Mouse (Mus musculus): ENCODE data around the gene Scyl3. TPM values are rescaled to one million over a fixed set of nuclear protein-coding genes. Genes with fewer than 3 reads are reported as not detected.

Scyl3 gene
- polyA plus RNA-seq, 1 experiment from 2014 or later, result 9.6 TPM

GRCm38 (mm10) chr1:163964008-163964689 is 35.2 kb downstream of the Scyl3 start:
- no peak overlapping the region for H3K4me3 ChIP-seq
- H3K36me3 ChIP-seq, result peaks cover 16% of the 10 kb centered on the region
- no peak for ATAC-seq (replicated peaks; ENCODE audit: insufficient number of reproducible peaks, insufficient read depth, low FRiP score, low read depth)
- H3K4me1 ChIP-seq (replicated peaks), result no peaks in the 10 kb centered on the region
- 83% methylated on average over 10 of the region's 10 CpGs for WGBS
- no peak overlapping the region for H3K4me2 ChIP-seq
- no peaks in the 10 kb centered on the region for H3K9me3 ChIP-seq (replicated peaks)
- H3K27me3 ChIP-seq, result no peaks in the 10 kb centered on the region
- no peak overlapping the region for H3K27ac ChIP-seq
- H3K9ac ChIP-seq, result no peak overlapping the region

GRCm38 (mm10) chr1:163974471-163974870 is 45.6 kb downstream of the Scyl3 start:
- Histone ChIP-seq H3K36me3 (0 out of 2 replicates have a peak, but pooled peaks cover 6% of the 10 kb centered on the region), H3K27me3 (no peaks in the 10 kb centered on the region), H3K4me3 (no peak overlapping the region), H3K9ac (no peak overlapping the region), H3K4me2 (no peak overlapping the region), H3K9me3 (replicated peaks) (no peaks in the 10 kb centered on the region), H3K4me1 (replicated peaks) (0 out of 2 replicates have a peak, but pooled peaks cover 2% of the 10 kb centered on the region), H3K27ac (no peak overlapping the region)
- no peak for ATAC-seq (replicated peaks; ENCODE audit: insufficient number of reproducible peaks, insufficient read depth, low FRiP score, low read depth)
- 80% methylated on average over 1 of the region's 1 CpGs for WGBS

- Histone ChIP-seq H3K9ac (no peak overlapping the region), H3K9me3 (replicated peaks) (no peaks in the 10 kb centered on the region), H3K27me3 (no peaks in the 10 kb centered on the region), H3K27ac (no peak overlapping the region), H3K4me2 (no peak overlapping the region), H3K36me3 (0 out of 2 replicates have a peak, but pooled peaks cover 6% of the 10 kb centered on the region), H3K4me1 (replicated peaks) (0 out of 2 replicates have a peak, but pooled peaks cover 2% of the 10 kb centered on the region), H3K4me3 (no peak overlapping the region)
- 95% methylated on average over 2 of the region's 2 CpGs for WGBS
- ATAC-seq (replicated peaks; ENCODE audit: insufficient number of reproducible peaks, insufficient read depth, low FRiP score, low read depth), result no peak
Measured at GRCm38 (mm10) chr1:163975088-163975487, 46.2 kb downstream of the Scyl3 start.

- H3K4me2 ChIP-seq, result no peak overlapping the region
- H3K4me3 ChIP-seq, result no peak overlapping the region
- H3K9me3 ChIP-seq (replicated peaks), result no peaks in the 10 kb centered on the region
- ATAC-seq (replicated peaks; ENCODE audit: insufficient number of reproducible peaks, insufficient read depth, low FRiP score, low read depth), result no peak
- H3K36me3 ChIP-seq, result peaks cover 6% of the 10 kb centered on the region; the same call in 1 of the 2 replicates
- no peak overlapping the region for H3K27ac ChIP-seq
- WGBS, result 86% methylated on average over 1 of the region's 1 CpGs
- H3K4me1 ChIP-seq (replicated peaks), result 0 out of 2 replicates have a peak, but pooled peaks cover 2% of the 10 kb centered on the region
- H3K27me3 ChIP-seq, result no peaks in the 10 kb centered on the region
- H3K9ac ChIP-seq, result no peak overlapping the region
Measured at GRCm38 (mm10) chr1:163976515-163976914, 47.6 kb downstream of the Scyl3 start.

- no peak overlapping the region for H3K4me2 ChIP-seq
Measured at GRCm38 (mm10) chr1:163992371-163992770, 63.5 kb downstream of the Scyl3 start.

GRCm38 (mm10) chr1:163994173-163994720 is 65.3 kb downstream of the Scyl3 start:
- Histone ChIP-seq H3K9me3 (replicated peaks) (no peaks in the 10 kb centered on the region), H3K27ac (peak overlapping the region; percentile 84), H3K4me2 (peak overlapping the region; percentile 74), H3K4me3 (peak overlapping the region; percentile 94), H3K36me3 (no peaks in the 10 kb centered on the region), H3K4me1 (replicated peaks) (peaks cover 6% of the 10 kb centered on the region; the same call in 1 of the 2 replicates), H3K27me3 (no peaks in the 10 kb centered on the region), H3K9ac (peak overlapping the region; percentile 70)
- ATAC-seq (replicated peaks; ENCODE audit: insufficient number of reproducible peaks, insufficient read depth, low FRiP score, low read depth), result peak; percentile 60
- 1% methylated on average over 38 of the region's 38 CpGs for WGBS

More at GRCm38 (mm10) chr1:163992371-163992770, 63.5 kb downstream of the Scyl3 start:
- no peak for ATAC-seq (replicated peaks; ENCODE audit: insufficient number of reproducible peaks, insufficient read depth, low FRiP score, low read depth)
- WGBS, result 68% methylated on average over 4 of the region's 4 CpGs
- Histone ChIP-seq H3K9ac (no peak overlapping the region), H3K4me1 (replicated peaks) (peaks cover 6% of the 10 kb centered on the region; the same call in 1 of the 2 replicates), H3K27me3 (no peaks in the 10 kb centered on the region), H3K9me3 (replicated peaks) (no peaks in the 10 kb centered on the region), H3K36me3 (peaks cover under 1% of the 10 kb centered on the region; the same call in 1 of the 2 replicates), H3K4me3 (no peak overlapping the region), H3K27ac (no peak overlapping the region)

- H3K9me3 ChIP-seq (replicated peaks), result no peaks in the 10 kb centered on the region
- peak within 1 kb of the TSS; percentile 84 for H3K27ac ChIP-seq
- peak within 1 kb of the TSS; percentile 71 for H3K9ac ChIP-seq
- peak within 1 kb of the TSS; percentile 74 for H3K4me2 ChIP-seq
- 3% methylated on average over 43 of the region's 43 CpGs for WGBS
- peaks cover 6% of the 10 kb centered on the region; the same call in 1 of the 2 replicates for H3K4me1 ChIP-seq (replicated peaks)
- H3K4me3 ChIP-seq, result peak within 1 kb of the TSS; percentile 94
- H3K36me3 ChIP-seq, result no peaks in the 10 kb centered on the region
- peak; percentile 94 for ATAC-seq (replicated peaks; ENCODE audit: insufficient number of reproducible peaks, insufficient read depth, low FRiP score, low read depth)
- H3K27me3 ChIP-seq, result no peaks in the 10 kb centered on the region
Measured at GRCm38 (mm10) chr1:163994721-163995608, 66.1 kb downstream of the Scyl3 start, which contains the start of the genes BC055324 and Mettl18. Gene BC055324, minus strand, starts transcription at chr1:163994796. Gene Mettl18, plus strand, starts transcription at chr1:163994889.

GRCm38 (mm10) chr1:163995609-163995913 is 66.7 kb downstream of the Scyl3 start:
- H3K4me2 ChIP-seq, result peak overlapping the region; percentile 74
- no peaks in the 10 kb centered on the region for H3K36me3 ChIP-seq
- WGBS, result 55% methylated on average over 2 of the region's 2 CpGs
- peak overlapping the region; percentile 71; the same call in 1 of the 2 replicates for H3K9ac ChIP-seq
- peak overlapping the region; percentile 94 for H3K4me3 ChIP-seq
- H3K9me3 ChIP-seq (replicated peaks), result no peaks in the 10 kb centered on the region
- H3K4me1 ChIP-seq (replicated peaks), result peaks cover 6% of the 10 kb centered on the region; the same call in 1 of the 2 replicates
- H3K27me3 ChIP-seq, result no peaks in the 10 kb centered on the region
- ATAC-seq (replicated peaks; ENCODE audit: insufficient number of reproducible peaks, insufficient read depth, low FRiP score, low read depth), result no peak
- H3K27ac ChIP-seq, result no peak overlapping the region

GRCm38 (mm10) chr1:164001831-164002452 is 73.0 kb downstream of the Scyl3 start:
- no peak overlapping the region for H3K9ac ChIP-seq
- H3K27me3 ChIP-seq, result no peaks in the 10 kb centered on the region
- 64% methylated on average over 6 of the region's 6 CpGs for WGBS
- no peak overlapping the region for H3K4me2 ChIP-seq
- H3K4me1 ChIP-seq (replicated peaks), result no peaks in the 10 kb centered on the region
- no peak overlapping the region for H3K27ac ChIP-seq
- no peak overlapping the region for H3K4me3 ChIP-seq
- no peaks in the 10 kb centered on the region for H3K9me3 ChIP-seq (replicated peaks)
- ATAC-seq (replicated peaks; ENCODE audit: insufficient number of reproducible peaks, insufficient read depth, low FRiP score, low read depth), result no peak
- H3K36me3 ChIP-seq, result no peaks in the 10 kb centered on the region

GRCm38 (mm10) chr1:164004311-164004710 is 75.4 kb downstream of the Scyl3 start:
- ATAC-seq (replicated peaks; ENCODE audit: insufficient number of reproducible peaks, insufficient read depth, low FRiP score, low read depth), result no peak
- no peaks in the 10 kb centered on the region for H3K36me3 ChIP-seq
- no peak overlapping the region for H3K27ac ChIP-seq
- no peaks in the 10 kb centered on the region for H3K27me3 ChIP-seq
- 67% methylated on average over 3 of the region's 3 CpGs for WGBS
- no peak overlapping the region for H3K4me3 ChIP-seq
- H3K9me3 ChIP-seq (replicated peaks), result no peaks in the 10 kb centered on the region
- H3K4me1 ChIP-seq (replicated peaks), result no peaks in the 10 kb centered on the region
- no peak overlapping the region for H3K9ac ChIP-seq
- H3K4me2 ChIP-seq, result no peak overlapping the region
